Mouse (Mus musculus): ENCODE measurements at regions not wholly inside any gene's neighbourhood (a gene's known extent, or its start where the extent isn't known, plus 50 kb on each side); places are given as distances from the start of the nearest gene placed in this dataset.

DNA sequence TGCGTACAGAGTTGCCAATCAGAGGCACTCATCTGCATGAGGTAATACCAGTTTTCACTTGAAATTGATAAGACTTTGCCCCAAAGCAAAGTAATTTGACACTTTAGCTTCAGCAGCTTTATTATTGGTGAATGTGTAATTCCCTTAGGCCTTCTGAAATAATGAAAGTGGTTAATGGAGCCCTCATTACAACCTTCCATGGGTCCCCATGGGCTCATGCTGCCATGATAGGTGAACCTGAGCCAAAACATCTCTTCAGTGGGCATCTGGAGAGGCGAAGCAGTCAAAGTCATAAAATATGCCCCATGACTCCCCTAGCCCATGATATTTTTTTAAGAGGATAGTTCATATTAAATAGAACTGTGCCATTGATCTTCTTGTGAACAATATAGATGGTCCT is 471.1 kb upstream of the Zeb2 start:
- ATAC-seq (ENCODE audit: insufficient read depth), result no peak
- H3K9me3 ChIP-seq (replicated peaks), result no peaks in the 10 kb centered on the region
- 70% methylated on average over 2 of the region's 2 CpGs for WGBS (ENCODE audit: insufficient replicate concordance)

DNA sequence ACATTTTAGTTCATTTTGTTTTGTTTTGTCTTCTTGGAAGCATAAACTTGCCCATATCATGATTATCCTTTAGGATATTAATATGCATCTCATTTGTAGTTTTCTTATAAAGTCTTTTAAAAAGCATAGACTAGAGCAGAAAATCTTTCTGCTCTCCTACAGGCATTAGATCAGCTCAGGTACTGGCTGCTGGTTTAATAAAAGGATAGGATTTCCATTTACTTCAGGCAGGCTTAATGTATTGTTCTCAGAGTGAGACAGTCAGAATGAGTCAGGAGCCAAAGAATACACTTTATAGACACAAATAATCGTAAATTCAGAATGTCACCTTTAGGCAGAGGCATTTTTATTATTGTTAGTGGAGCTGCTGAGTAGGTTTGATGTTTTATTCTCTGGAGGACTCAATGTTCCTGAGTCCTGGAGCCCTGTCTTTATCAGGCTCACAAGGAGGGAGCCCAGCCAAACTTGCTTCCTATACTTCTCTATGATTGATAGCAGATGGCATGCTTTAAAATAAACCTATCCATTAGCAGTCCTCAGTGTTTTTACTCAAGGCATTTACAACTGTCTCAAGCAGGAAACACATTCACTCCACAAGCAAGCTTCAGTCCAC is 469.5 kb upstream of the Zeb2 start:
- no peak overlapping the region for H3K27ac ChIP-seq (replicated peaks)
- H3K36me3 ChIP-seq (replicated peaks), result no peaks in the 10 kb centered on the region
- H3K27me3 ChIP-seq, result no peaks in the 10 kb centered on the region
- no peaks in the 10 kb centered on the region for H3K9me3 ChIP-seq (replicated peaks)
- ATAC-seq (ENCODE audit: insufficient read depth), result no peak
- no peak overlapping the region for H3K4me2 ChIP-seq
- H3K9ac ChIP-seq, result no peak overlapping the region
- 47% methylated on average over 1 of the region's 1 CpGs for WGBS (ENCODE audit: insufficient replicate concordance)
- no peak overlapping the region for H3K4me3 ChIP-seq (replicated peaks)
- H3K4me1 ChIP-seq (replicated peaks), result no peaks in the 10 kb centered on the region

More for the DNA sequence above, 471.1 kb upstream of the Zeb2 start:
- no peak overlapping the region for H3K9ac ChIP-seq
- H3K4me3 ChIP-seq (replicated peaks), result no peak overlapping the region
- no peaks in the 10 kb centered on the region for H3K4me1 ChIP-seq (replicated peaks)
- no peaks in the 10 kb centered on the region for H3K27me3 ChIP-seq
- H3K36me3 ChIP-seq (replicated peaks), result no peaks in the 10 kb centered on the region
- no peak overlapping the region for H3K27ac ChIP-seq (replicated peaks)
- H3K4me2 ChIP-seq, result no peak overlapping the region

DNA sequence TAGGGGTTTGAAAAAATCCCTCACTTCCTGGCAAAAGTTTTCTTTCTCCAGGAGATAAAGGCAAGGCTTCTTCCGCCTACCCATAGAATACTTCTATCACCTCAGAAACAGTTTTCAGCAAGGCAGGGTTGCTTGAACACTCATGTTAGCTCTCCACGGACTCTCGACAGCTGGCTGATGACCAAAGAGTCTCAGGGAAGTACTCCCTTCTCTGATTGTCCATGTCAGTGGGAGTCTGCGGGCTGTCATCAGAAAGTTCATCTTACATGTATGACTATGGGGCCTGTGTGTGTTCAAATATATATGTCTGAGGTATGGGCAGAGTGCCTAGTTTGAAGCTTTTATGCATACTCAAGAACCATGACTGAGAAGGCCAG is 464.3 kb upstream of the Zeb2 start:
- Histone ChIP-seq H3K36me3 (replicated peaks) (no peaks in the 10 kb centered on the region), H3K4me1 (replicated peaks) (no peaks in the 10 kb centered on the region), H3K27me3 (no peaks in the 10 kb centered on the region), H3K27ac (replicated peaks) (no peak overlapping the region), H3K9ac (no peak overlapping the region), H3K4me2 (no peak overlapping the region), H3K4me3 (replicated peaks) (no peak overlapping the region), H3K9me3 (replicated peaks) (no peaks in the 10 kb centered on the region)
- 58% methylated on average over 4 of the region's 4 CpGs for WGBS (ENCODE audit: insufficient replicate concordance)
- ATAC-seq (ENCODE audit: insufficient read depth), result no peak

DNA sequence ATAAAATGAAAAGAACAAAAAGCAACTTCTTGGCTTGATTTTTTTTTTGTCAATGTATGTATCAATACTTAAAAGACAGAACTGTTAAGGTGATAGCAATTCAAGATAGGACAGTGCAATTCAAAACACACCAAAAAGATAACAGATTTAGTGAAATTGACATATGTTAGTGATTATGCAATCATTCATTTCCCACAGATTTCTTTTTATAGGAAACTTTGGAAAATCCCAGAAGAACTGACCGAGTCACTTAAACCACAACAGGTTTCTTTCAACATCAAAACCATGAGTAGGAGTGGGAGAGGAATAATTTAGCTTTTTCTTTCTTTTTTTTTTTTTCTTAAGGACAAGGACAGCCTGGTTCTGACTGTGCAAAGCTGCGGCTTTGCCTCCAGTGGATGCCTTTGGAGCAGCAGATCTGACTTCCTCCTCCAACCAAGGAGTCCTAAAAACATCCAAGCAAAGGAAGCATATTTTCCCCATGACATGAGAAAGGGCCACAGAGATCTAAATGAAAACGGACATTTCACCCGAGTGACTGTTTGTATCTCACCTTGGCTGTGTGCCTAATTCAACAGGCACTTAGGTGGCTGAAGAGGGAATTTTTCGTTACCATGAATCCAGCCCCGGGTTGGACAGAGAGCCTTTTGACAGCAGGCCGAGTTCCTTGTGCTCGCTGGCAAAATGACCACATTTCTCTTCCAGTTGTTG is 463.8 kb upstream of the Zeb2 start:
- no peak overlapping the region for H3K4me3 ChIP-seq (replicated peaks)
- H3K27me3 ChIP-seq, result no peaks in the 10 kb centered on the region
- WGBS (ENCODE audit: insufficient replicate concordance), result 57% methylated on average over 8 of the region's 8 CpGs
- no peaks in the 10 kb centered on the region for H3K9me3 ChIP-seq (replicated peaks)
- no peak overlapping the region for H3K4me2 ChIP-seq
- H3K9ac ChIP-seq, result no peak overlapping the region
- no peaks in the 10 kb centered on the region for H3K36me3 ChIP-seq (replicated peaks)
- H3K4me1 ChIP-seq (replicated peaks), result no peaks in the 10 kb centered on the region
- no peak for ATAC-seq (ENCODE audit: insufficient read depth)
- no peak overlapping the region for H3K27ac ChIP-seq (replicated peaks)

DNA sequence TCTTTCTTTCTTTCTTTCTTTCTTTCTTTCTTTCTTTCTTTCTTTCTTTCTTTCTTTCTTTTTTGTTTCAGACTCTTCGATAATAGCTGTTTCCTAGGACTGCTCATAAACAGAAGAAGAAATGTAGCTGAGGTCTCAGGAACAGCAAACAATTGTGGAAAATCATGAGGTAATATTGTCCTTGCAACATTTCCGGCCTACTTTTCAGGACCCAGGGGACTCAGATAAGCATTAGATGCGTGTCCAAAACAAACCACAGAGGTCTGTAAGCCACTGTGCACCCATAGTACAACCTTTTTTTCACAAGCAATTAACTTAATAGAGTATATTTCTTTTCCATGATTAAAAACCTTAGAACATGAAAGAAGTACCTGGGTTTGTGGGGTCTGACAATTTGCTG is 455.7 kb upstream of the Zeb2 start:
- 35% methylated on average over 3 of the region's 3 CpGs for WGBS (ENCODE audit: insufficient replicate concordance)
- no peak overlapping the region for H3K27ac ChIP-seq (replicated peaks)
- H3K4me3 ChIP-seq (replicated peaks), result no peak overlapping the region
- H3K9ac ChIP-seq, result no peak overlapping the region
- no peaks in the 10 kb centered on the region for H3K9me3 ChIP-seq (replicated peaks)
- H3K4me2 ChIP-seq, result no peak overlapping the region
- no peaks in the 10 kb centered on the region for H3K27me3 ChIP-seq
- H3K4me1 ChIP-seq (replicated peaks), result no peaks in the 10 kb centered on the region
- H3K36me3 ChIP-seq (replicated peaks), result no peaks in the 10 kb centered on the region
- no peak for ATAC-seq (ENCODE audit: insufficient read depth)

DNA sequence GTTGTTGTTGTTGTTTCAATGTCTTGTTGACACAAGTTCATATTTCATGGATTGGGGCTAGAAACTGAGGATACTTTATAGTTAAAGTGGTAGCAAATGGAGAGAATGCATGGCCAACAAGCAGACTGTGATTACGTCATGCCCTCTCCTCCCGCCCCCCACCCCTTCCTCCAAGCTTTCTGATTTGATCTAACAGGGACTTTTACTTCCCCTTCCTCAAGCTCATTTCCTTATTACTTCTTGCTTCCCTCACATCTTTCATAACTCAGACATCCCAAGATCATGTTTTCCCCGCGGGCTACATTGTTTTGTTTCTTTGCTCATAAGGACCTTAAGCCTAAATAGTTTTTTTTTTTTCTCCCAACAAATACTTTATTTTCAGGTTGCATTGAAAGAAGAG is 437.5 kb upstream of the Zeb2 start:
- WGBS (ENCODE audit: insufficient replicate concordance), result 62% methylated on average over 4 of the region's 4 CpGs
- no peaks in the 10 kb centered on the region for H3K4me1 ChIP-seq (replicated peaks)
- no peak for ATAC-seq (ENCODE audit: insufficient read depth)

DNA sequence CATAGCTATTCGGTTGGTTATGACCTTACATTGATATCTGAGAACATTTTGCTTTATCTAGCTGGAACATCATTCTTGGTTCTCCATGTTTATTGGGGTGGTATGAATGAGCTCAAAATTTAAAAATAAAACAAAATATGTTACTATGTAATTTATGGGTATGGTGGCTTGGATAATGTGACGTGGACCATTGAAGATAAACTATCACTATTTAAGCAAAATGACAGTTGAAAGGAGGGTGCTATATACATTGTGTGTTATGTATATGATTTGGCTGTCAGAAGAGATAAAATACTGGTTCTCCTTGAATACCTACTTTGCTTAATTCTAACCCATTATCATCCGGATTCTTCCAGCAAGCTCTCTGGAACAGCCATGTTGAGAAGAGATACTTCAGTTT is 424.2 kb upstream of the Zeb2 start:
- no peaks in the 10 kb centered on the region for H3K9me3 ChIP-seq (replicated peaks)
- H3K27me3 ChIP-seq, result no peaks in the 10 kb centered on the region
- no peaks in the 10 kb centered on the region for H3K4me1 ChIP-seq (replicated peaks)
- no peak overlapping the region for H3K27ac ChIP-seq (replicated peaks)
- 43% methylated on average over 3 of the region's 3 CpGs for WGBS (ENCODE audit: insufficient replicate concordance)
- no peak overlapping the region for H3K4me3 ChIP-seq (replicated peaks)
- no peak for ATAC-seq (ENCODE audit: insufficient read depth)
- H3K4me2 ChIP-seq, result no peak overlapping the region
- no peaks in the 10 kb centered on the region for H3K36me3 ChIP-seq (replicated peaks)
- H3K9ac ChIP-seq, result no peak overlapping the region

More for the DNA sequence above, 437.5 kb upstream of the Zeb2 start:
- Histone ChIP-seq H3K9me3 (replicated peaks) (no peaks in the 10 kb centered on the region), H3K27ac (replicated peaks) (no peak overlapping the region), H3K27me3 (no peaks in the 10 kb centered on the region), H3K4me2 (no peak overlapping the region), H3K36me3 (replicated peaks) (no peaks in the 10 kb centered on the region), H3K9ac (no peak overlapping the region), H3K4me3 (replicated peaks) (no peak overlapping the region)

DNA sequence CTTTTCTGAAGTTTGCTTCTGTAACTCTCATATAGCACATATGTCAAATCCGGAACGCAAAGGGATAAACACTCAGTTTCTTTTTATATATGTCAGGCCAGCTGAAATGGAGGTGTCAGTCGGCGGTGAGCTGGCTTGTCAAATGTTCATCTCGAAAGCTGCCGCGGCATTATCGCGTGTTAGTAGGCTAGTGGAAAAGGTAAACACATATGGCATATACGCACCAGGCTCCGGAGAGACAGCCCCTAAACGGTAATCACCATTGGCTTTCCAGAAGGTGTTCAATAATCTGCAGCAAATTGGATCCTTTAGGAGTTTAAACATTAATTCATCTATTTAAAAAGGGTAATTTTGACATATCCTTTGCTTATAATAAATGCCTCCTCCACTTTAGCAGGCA is 421.8 kb upstream of the Zeb2 start:
- WGBS (ENCODE audit: insufficient replicate concordance), result 81% methylated on average over 12 of the region's 12 CpGs
- no peak overlapping the region for H3K9ac ChIP-seq
- H3K36me3 ChIP-seq (replicated peaks), result no peaks in the 10 kb centered on the region
- H3K9me3 ChIP-seq (replicated peaks), result no peaks in the 10 kb centered on the region
- no peak overlapping the region for H3K4me3 ChIP-seq (replicated peaks)
- H3K27me3 ChIP-seq, result no peaks in the 10 kb centered on the region
- H3K4me1 ChIP-seq (replicated peaks), result no peaks in the 10 kb centered on the region
- H3K27ac ChIP-seq (replicated peaks), result no peak overlapping the region
- ATAC-seq (ENCODE audit: insufficient read depth), result no peak
- H3K4me2 ChIP-seq, result no peak overlapping the region

DNA sequence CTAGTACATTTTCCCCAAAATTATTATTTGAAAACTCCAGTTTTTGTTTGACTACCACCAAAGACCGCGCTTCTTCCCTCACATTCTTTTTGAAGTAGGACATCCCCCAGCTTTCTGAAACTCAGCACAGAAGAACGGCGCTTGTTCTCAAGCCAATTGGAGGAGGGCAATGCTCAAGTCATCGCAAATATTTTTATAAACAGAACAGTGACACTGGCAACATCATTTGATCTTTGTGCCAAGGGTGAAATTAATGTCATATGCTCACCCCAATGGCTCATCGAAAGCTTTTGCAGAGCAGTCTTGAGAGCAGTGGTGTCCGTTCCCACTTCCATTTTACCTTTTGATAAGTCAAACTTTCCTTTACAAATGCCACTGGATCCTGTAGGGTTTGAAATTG is 420.5 kb upstream of the Zeb2 start:
- 78% methylated on average over 7 of the region's 7 CpGs for WGBS (ENCODE audit: insufficient replicate concordance)
- ATAC-seq (ENCODE audit: insufficient read depth), result no peak
- H3K4me1 ChIP-seq (replicated peaks), result no peaks in the 10 kb centered on the region

DNA sequence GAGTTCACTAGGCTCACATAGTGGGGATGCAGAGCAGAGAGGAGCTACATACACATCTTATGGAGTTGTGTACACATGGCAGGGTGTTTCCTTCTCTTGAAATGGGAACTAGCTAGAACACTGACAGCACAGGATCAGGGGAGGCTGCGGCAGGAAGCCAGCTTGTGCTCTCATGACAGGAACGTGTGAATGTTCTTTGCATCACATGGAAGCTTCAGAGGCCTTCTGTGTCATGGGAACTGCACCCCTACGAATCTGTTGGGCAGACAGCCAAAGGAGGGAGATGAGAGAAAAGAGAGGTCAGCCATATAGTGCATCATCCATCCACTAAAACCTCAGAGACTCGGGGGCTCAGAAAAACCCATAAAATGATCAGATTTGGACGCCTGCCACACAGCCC is 417.6 kb upstream of the Zeb2 start:
- Histone ChIP-seq H3K9ac (no peak overlapping the region), H3K36me3 (replicated peaks) (no peaks in the 10 kb centered on the region), H3K27me3 (no peaks in the 10 kb centered on the region), H3K9me3 (replicated peaks) (no peaks in the 10 kb centered on the region), H3K4me1 (replicated peaks) (no peaks in the 10 kb centered on the region), H3K4me2 (no peak overlapping the region), H3K4me3 (replicated peaks) (no peak overlapping the region), H3K27ac (replicated peaks) (no peak overlapping the region)
- ATAC-seq (ENCODE audit: insufficient read depth), result no peak
- WGBS (ENCODE audit: insufficient replicate concordance), result 36% methylated on average over 5 of the region's 5 CpGs

More for the DNA sequence above, 420.5 kb upstream of the Zeb2 start:
- Histone ChIP-seq H3K27me3 (no peaks in the 10 kb centered on the region), H3K36me3 (replicated peaks) (no peaks in the 10 kb centered on the region), H3K27ac (replicated peaks) (no peak overlapping the region), H3K4me3 (replicated peaks) (no peak overlapping the region), H3K9me3 (replicated peaks) (no peaks in the 10 kb centered on the region), H3K9ac (no peak overlapping the region), H3K4me2 (no peak overlapping the region)

DNA sequence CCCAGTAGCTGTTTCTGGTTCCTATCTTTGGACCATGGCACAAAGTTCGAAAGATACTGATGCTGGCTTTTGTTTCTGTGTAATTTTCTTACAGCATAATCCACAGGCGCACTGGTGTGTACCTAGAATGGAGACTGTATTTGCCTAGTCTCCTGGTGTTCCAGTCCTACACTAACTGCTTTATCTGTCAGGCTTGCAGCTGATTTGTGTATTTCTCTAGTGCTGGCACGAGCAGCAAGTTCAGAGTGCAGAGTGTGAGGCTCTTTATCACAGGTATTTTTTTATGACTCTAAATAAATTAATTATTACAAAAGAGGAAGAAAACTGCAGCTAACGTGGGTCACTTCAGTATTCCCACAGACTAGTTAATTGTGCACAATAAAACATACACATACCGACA is 405.1 kb upstream of the Zeb2 start:
- WGBS (ENCODE audit: insufficient replicate concordance), result 53% methylated on average over 5 of the region's 5 CpGs
- H3K36me3 ChIP-seq (replicated peaks), result no peaks in the 10 kb centered on the region
- no peak overlapping the region for H3K27ac ChIP-seq (replicated peaks)
- ATAC-seq (ENCODE audit: insufficient read depth), result no peak
- no peak overlapping the region for H3K4me2 ChIP-seq
- no peaks in the 10 kb centered on the region for H3K9me3 ChIP-seq (replicated peaks)
- H3K4me1 ChIP-seq (replicated peaks), result no peaks in the 10 kb centered on the region
- no peaks in the 10 kb centered on the region for H3K27me3 ChIP-seq
- no peak overlapping the region for H3K9ac ChIP-seq
- H3K4me3 ChIP-seq (replicated peaks), result no peak overlapping the region

All from liver, embryonic 15.5 days (tissue).